8 mouse cellular contexts compared by ENCODE assay signal in the genomic region with DNA sequence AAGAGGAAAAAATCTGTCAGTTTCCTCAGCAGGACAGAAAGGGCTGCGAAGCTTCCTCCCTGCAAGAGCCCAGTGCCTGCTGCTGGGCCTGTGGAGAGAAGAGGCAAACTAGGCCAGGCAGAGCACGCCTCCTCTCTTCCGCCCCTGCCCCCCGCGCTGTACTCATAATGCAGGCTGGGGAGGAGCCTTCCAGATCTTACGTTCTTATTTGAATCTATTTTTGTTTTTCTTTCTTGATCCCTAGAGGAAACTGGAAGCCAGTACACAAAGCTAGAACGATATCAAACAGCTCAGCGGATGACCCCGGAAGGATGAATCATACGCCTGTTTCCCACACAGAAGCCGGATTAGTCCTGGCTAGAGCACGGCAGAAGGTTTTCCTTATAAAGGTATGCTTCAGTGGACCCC.
DNase-seq lines count a peak whose midpoint lies in the region; ATAC-seq and TF ChIP-seq lines count a peak whose summit lies in the region.

No protein-coding gene starts in this region.

- H3K27me3 ChIP-seq in embryonic facial prominence, embryonic 15.5 days = no peaks in the 10 kb centered on the region
- H3K27me3 ChIP-seq in heart, embryonic 15.5 days = no peaks in the 10 kb centered on the region
- no peaks in the 10 kb centered on the region for H3K27me3 ChIP-seq in liver, embryonic 15.5 days
- no peaks in the 10 kb centered on the region for H3K27me3 ChIP-seq in neural tube, embryonic 11.5 days (ENCODE audit: control insufficient read depth, insufficient read depth, low read length)

- DNase-seq in kidney, postnatal 10 days = peak; percentile 72
- peak; percentile 64 for DNase-seq in neural tube, embryonic 11.5 days (ENCODE audit: low spot score)
- DNase-seq in testis, postnatal 14 days (ENCODE audit: low spot score) = peak; percentile 9

- H3K9me3 ChIP-seq in embryonic facial prominence, embryonic 15.5 days (replicated peaks) = no peaks in the 10 kb centered on the region
- H3K9me3 ChIP-seq in heart, embryonic 15.5 days (replicated peaks) = no peaks in the 10 kb centered on the region
- no peaks in the 10 kb centered on the region for H3K9me3 ChIP-seq in liver, embryonic 15.5 days (replicated peaks)
- no peaks in the 10 kb centered on the region for H3K9me3 ChIP-seq in neural tube, embryonic 11.5 days (ENCODE audit: control insufficient read depth, low read length)

- ATAC-seq in CD4-positive, CD25-positive, alpha-beta regulatory T cell, adult 4 months = peak; percentile 83
- ATAC-seq in embryonic facial prominence, embryonic 15.5 days (ENCODE audit: insufficient number of reproducible peaks, low FRiP score, low TSS enrichment, low read depth) = peak; percentile 86; the same call in 1 of the 2 replicates
- peak; percentile 86 for ATAC-seq in heart, embryonic 15.5 days (replicated peaks; ENCODE audit: insufficient number of reproducible peaks, insufficient read depth, low FRiP score, low read depth)
- peak; percentile 44; the same call in 1 of the 2 replicates for ATAC-seq in liver, embryonic 15.5 days (ENCODE audit: insufficient read depth)
- peak; percentile 81 for ATAC-seq in neural tube, embryonic 11.5 days (ENCODE audit: insufficient read depth, low FRiP score, low TSS enrichment)

- H3K27ac ChIP-seq in bone marrow, adult 2 months (ENCODE audit: control insufficient read depth, insufficient read depth, low read depth, low read length, poor library complexity) = peak overlapping the region; percentile 9; the same call in 1 of the 2 replicates
- peak overlapping the region; percentile 77 for H3K27ac ChIP-seq in embryonic facial prominence, embryonic 15.5 days (replicated peaks)
- H3K27ac ChIP-seq in heart, embryonic 15.5 days = peak overlapping the region; percentile 86
- H3K27ac ChIP-seq in liver, embryonic 15.5 days (replicated peaks) = 0 out of 2 replicates have a peak overlapping the region, but pooled peaks have one; percentile 41
- H3K27ac ChIP-seq in neural tube, embryonic 11.5 days (ENCODE audit: low read depth, low read length) = 0 out of 2 replicates have a peak overlapping the region, but pooled peaks have one; percentile 8

- peaks cover 1% of the 10 kb centered on the region; the same call in 1 of the 2 replicates for H3K4me1 ChIP-seq in bone marrow, adult 2 months (ENCODE audit: control insufficient read depth, insufficient read depth, low read length)
- H3K4me1 ChIP-seq in embryonic facial prominence, embryonic 15.5 days = peaks cover 10% of the 10 kb centered on the region
- H3K4me1 ChIP-seq in heart, embryonic 15.5 days (replicated peaks) = peaks cover 3% of the 10 kb centered on the region
- peaks cover 9% of the 10 kb centered on the region for H3K4me1 ChIP-seq in liver, embryonic 15.5 days (replicated peaks)
- peaks cover 5% of the 10 kb centered on the region; the same call in 1 of the 2 replicates for H3K4me1 ChIP-seq in neural tube, embryonic 11.5 days (ENCODE audit: control insufficient read depth, insufficient read depth, low read length)

- no peak for TF ChIP-seq CTCF in bone marrow, adult 2 months (IDR thresholded peaks at IDR 0.05; ENCODE audit: control insufficient read depth, insufficient read depth, low read length)

- no peaks in the 10 kb centered on the region for H3K36me3 ChIP-seq in embryonic facial prominence, embryonic 15.5 days
- H3K36me3 ChIP-seq in heart, embryonic 15.5 days = no peaks in the 10 kb centered on the region
- H3K36me3 ChIP-seq in liver, embryonic 15.5 days (replicated peaks) = no peaks in the 10 kb centered on the region
- H3K36me3 ChIP-seq in neural tube, embryonic 11.5 days (ENCODE audit: control insufficient read depth, insufficient read depth, low read length) = no peaks in the 10 kb centered on the region

- peak overlapping the region; percentile 46 for H3K4me3 ChIP-seq in bone marrow, adult 2 months (replicated peaks; ENCODE audit: control insufficient read depth, low read depth, low read length)
- H3K4me3 ChIP-seq in embryonic facial prominence, embryonic 15.5 days (replicated peaks) = peak overlapping the region; percentile 38
- H3K4me3 ChIP-seq in heart, embryonic 15.5 days = peak overlapping the region; percentile 49
- H3K4me3 ChIP-seq in liver, embryonic 15.5 days (replicated peaks) = peak overlapping the region; percentile 34
- H3K4me3 ChIP-seq in neural tube, embryonic 11.5 days (ENCODE audit: low read depth, low read length) = 0 out of 2 replicates have a peak overlapping the region, but pooled peaks have one; percentile 15

- peak overlapping the region; percentile 52 for H3K4me2 ChIP-seq in embryonic facial prominence, embryonic 15.5 days (replicated peaks)
- H3K4me2 ChIP-seq in heart, embryonic 15.5 days = peak overlapping the region; percentile 66
- peak overlapping the region; percentile 58 for H3K4me2 ChIP-seq in liver, embryonic 15.5 days
- H3K4me2 ChIP-seq in neural tube, embryonic 11.5 days (ENCODE audit: low read depth) = peak overlapping the region; percentile 40

- peak; percentile 33; the same call in 1 of the 2 replicates for TF ChIP-seq POLR2A in bone marrow, adult 2 months (IDR thresholded peaks at IDR 0.05; ENCODE audit: borderline replicate concordance, control insufficient read depth, low read depth, low read length)

- WGBS in bone marrow, adult 2 months = 5% methylated on average over 12 of the region's 12 CpGs
- WGBS in embryonic facial prominence, embryonic 15.5 days = 4% methylated on average over 12 of the region's 12 CpGs
- WGBS in heart, embryonic 15.5 days = 5% methylated on average over 12 of the region's 12 CpGs
- 5% methylated on average over 12 of the region's 12 CpGs for WGBS in liver, embryonic 15.5 days (ENCODE audit: insufficient replicate concordance)
- 6% methylated on average over 12 of the region's 12 CpGs for WGBS in neural tube, embryonic 11.5 days

- H3K9ac ChIP-seq in embryonic facial prominence, embryonic 15.5 days = no peak overlapping the region
- H3K9ac ChIP-seq in heart, embryonic 15.5 days = peak overlapping the region; percentile 57
- H3K9ac ChIP-seq in liver, embryonic 15.5 days = peak overlapping the region; percentile 13; the same call in 1 of the 2 replicates
- H3K9ac ChIP-seq in neural tube, embryonic 11.5 days (ENCODE audit: low read length) = peak overlapping the region; percentile 48

Comparison
In these comparisons a context has a peak if more than half of its experiments do, and no peak if none do; other contexts are left out.
1. Peak in every context shown above with its lines: DNase-seq, ATAC-seq, H3K4me3 ChIP-seq and H3K27ac ChIP-seq.
2. H3K27ac ChIP-seq: peak in every context shown above with its lines; median percentile 86 in heart, embryonic 15.5 days; 77 in embryonic facial prominence, embryonic 15.5 days; 41 in liver, embryonic 15.5 days; 9 in bone marrow, adult 2 months; 8 in neural tube, embryonic 11.5 days.
3. DNase-seq: peak in every context shown above with its lines; median percentile 72 in kidney, postnatal 10 days; 64 in neural tube, embryonic 11.5 days; 9 in testis, postnatal 14 days.